Mouse (Mus musculus) MEL (cell line): Measurements from ENCODE around the gene Sqor. TPM values are rescaled to one million over a fixed set of nuclear protein-coding genes. Genes with fewer than 3 reads are reported as not detected.

Source experiments
- DNase-seq: peaks from one replicate; pipeline ENCODE4 v3.0.0; 2011; ENCODE audit warnings: low read depth, low spot score
- H3K27ac ChIP-seq: 2 replicates; pipeline ENCODE4 v1.5.1; 2012; ENCODE audit warnings: low read depth, mild to moderate bottlenecking, control low read depth, low read length, moderate library complexity; ENCODE audit not compliant: control insufficient read depth
- H3K27me3 ChIP-seq, 2 experiments: fragments of 150-350 bp in 1 of 2; sonication (generic) in 1 of 2; 2 replicates each; pipeline ENCODE4 v1.6.1; 2012; ENCODE audit warnings: low read length in 2 of 2, mild to moderate bottlenecking in 2 of 2, improper control_type of control experiment in 1 of 2, moderate library complexity in 1 of 2; ENCODE audit not compliant: insufficient read depth in 2 of 2, control insufficient read depth in 1 of 2
- H3K36me3 ChIP-seq, 2 experiments: 2 replicates each; pipeline ENCODE4 v1.6.1; 2012 to 2014; ENCODE audit warnings: low read length in 2 of 2, improper control_type of control experiment in 1 of 2, inconsistent platforms in 1 of 2, mild to moderate bottlenecking in 1 of 2; ENCODE audit not compliant: insufficient read depth in 2 of 2, control insufficient read depth in 1 of 2
- H3K4me1 ChIP-seq, 2 experiments: fragments of 150-350 bp in 1 of 2; sonication (generic) in 1 of 2; 2 replicates each; pipeline ENCODE4 v1.6.1; 2012; ENCODE audit warnings: low read length in 2 of 2, improper control_type of control experiment in 1 of 2, mild to moderate bottlenecking in 1 of 2; ENCODE audit not compliant: insufficient read depth in 2 of 2, control insufficient read depth in 1 of 2
- H3K4me3 ChIP-seq, 2 experiments: fragments of 150-350 bp in 1 of 2; sonication (generic) in 1 of 2; 2 replicates each; pipeline ENCODE4 v1.5.1; 2012; ENCODE audit warnings: low read depth in 2 of 2, low read length in 2 of 2, mild to moderate bottlenecking in 2 of 2, moderate library complexity in 2 of 2, control low read depth in 1 of 2, improper control_type of control experiment in 1 of 2; ENCODE audit not compliant: control insufficient read depth in 1 of 2, insufficient read depth in 1 of 2
- H3K79me2 ChIP-seq: 2 replicates; pipeline ENCODE4 v1.6.1; 2012; ENCODE audit warnings: mild to moderate bottlenecking, low read length, moderate library complexity; ENCODE audit not compliant: control insufficient read depth, poor library complexity, insufficient read depth
- H3K9ac ChIP-seq: 2 replicates; pipeline ENCODE4 v1.6.1; 2012; ENCODE audit warnings: low read depth, mild to moderate bottlenecking, control low read depth, low read length, moderate library complexity; ENCODE audit not compliant: control insufficient read depth, poor library complexity, severe bottlenecking
- H3K9me3 ChIP-seq: fragments of 150-350 bp; sonication (generic); replicated peaks from 2 replicates; pipeline ENCODE4 v1.6.1; 2012; ENCODE audit warnings: mild to moderate bottlenecking, low read length, improper control_type of control experiment, moderate library complexity; ENCODE audit not compliant: insufficient read depth
- BHLHE40 ChIP-seq: IDR thresholded peaks from 2 replicates; pipeline ENCODE4 v1.6.1; 2012; ENCODE audit warnings: low read depth, mild to moderate bottlenecking, inconsistent platforms, low read length, improper control_type of control experiment, borderline replicate concordance
- CHD2 ChIP-seq: IDR thresholded peaks from 2 replicates; pipeline ENCODE4 v1.6.1; 2011; ENCODE audit warnings: low read length, improper control_type of control experiment
- E2F4 ChIP-seq: IDR thresholded peaks from 2 replicates; pipeline ENCODE4 v1.6.1; 2011; ENCODE audit warnings: low read depth, low read length, improper control_type of control experiment, borderline replicate concordance
- EP300 ChIP-seq, 2 experiments: IDR thresholded peaks; 2 replicates each; pipeline ENCODE4 v1.6.1; 2011; ENCODE audit warnings: improper control_type of control experiment in 2 of 2, low read length in 2 of 2, low read depth in 1 of 2, mild to moderate bottlenecking in 1 of 2
- GABPA ChIP-seq: IDR thresholded peaks from 2 replicates; pipeline ENCODE4 v1.6.1; 2012; ENCODE audit warnings: low read depth, mild to moderate bottlenecking, inconsistent platforms, low read length, improper control_type of control experiment, moderate library complexity
- JUND ChIP-seq: IDR thresholded peaks from 2 replicates; pipeline ENCODE4 v1.6.1; 2011; ENCODE audit warnings: low read depth, mild to moderate bottlenecking, improper control_type of control experiment, low read length
- KAT2A ChIP-seq: conservative IDR thresholded peaks from 2 replicates; pipeline ENCODE4 v1.6.1; 2012; ENCODE audit warnings: low read depth, low read length, improper control_type of control experiment, inconsistent platforms
- MAFK ChIP-seq: IDR thresholded peaks from 2 replicates; pipeline ENCODE4 v1.6.1; 2011; ENCODE audit warnings: low read depth, mild to moderate bottlenecking, low read length, improper control_type of control experiment, borderline replicate concordance
- MAX ChIP-seq: IDR thresholded peaks from 2 replicates; pipeline ENCODE4 v1.6.1; 2011; ENCODE audit warnings: low read length, improper control_type of control experiment
- MAZ ChIP-seq: IDR thresholded peaks from 2 replicates; pipeline ENCODE4 v1.6.1; 2012; ENCODE audit warnings: low read depth, mild to moderate bottlenecking, inconsistent platforms, low read length, improper control_type of control experiment
- MEF2A ChIP-seq: IDR thresholded peaks from 2 replicates; pipeline ENCODE4 v1.6.1; 2014; ENCODE audit warnings: low read depth, mild to moderate bottlenecking, inconsistent platforms, low read length, improper control_type of control experiment; ENCODE audit not compliant: poor library complexity, insufficient replicate concordance, severe bottlenecking; ENCODE audit errors: extremely low read depth
- MYB ChIP-seq: IDR thresholded peaks from 2 replicates; pipeline ENCODE4 v1.6.1; 2011; ENCODE audit warnings: mild to moderate bottlenecking, low read depth, low read length, improper control_type of control experiment
- NELFE ChIP-seq: IDR thresholded peaks from 2 replicates; pipeline ENCODE4 v1.6.1; 2011; ENCODE audit warnings: low read depth, low read length, improper control_type of control experiment
- POLR2A ChIP-seq, 2 experiments: IDR thresholded peaks; 2 replicates each; pipeline ENCODE4 v1.6.1; 2011 to 2012; ENCODE audit warnings: low read length in 2 of 2, mild to moderate bottlenecking in 2 of 2, control low read depth in 1 of 2, improper control_type of control experiment in 1 of 2, low read depth in 1 of 2, moderate library complexity in 1 of 2; ENCODE audit not compliant: control insufficient read depth in 1 of 2, insufficient read depth in 1 of 2, poor library complexity in 1 of 2
- POLR2AphosphoS2 ChIP-seq: IDR thresholded peaks from 2 replicates; pipeline ENCODE4 v1.6.1; 2011; ENCODE audit warnings: low read length, improper control_type of control experiment
- SMC3 ChIP-seq: IDR thresholded peaks from 2 replicates; pipeline ENCODE4 v1.6.1; 2011; ENCODE audit warnings: low read depth, low read length, improper control_type of control experiment
- TAL1 ChIP-seq: IDR thresholded peaks from 2 replicates; pipeline ENCODE4 v1.6.1; 2012; ENCODE audit warnings: mild to moderate bottlenecking, inconsistent platforms, low read length, moderate library complexity, mixed read lengths
- TBP ChIP-seq: IDR thresholded peaks from 2 replicates; pipeline ENCODE4 v1.8.0; 2011; ENCODE audit warnings: low read depth, low read length, improper control_type of control experiment
- TCF12 ChIP-seq: IDR thresholded peaks from 2 replicates; pipeline ENCODE4 v1.6.1; 2014; ENCODE audit warnings: low read depth, mild to moderate bottlenecking, inconsistent platforms, low read length, improper control_type of control experiment, moderate library complexity
- UBTF ChIP-seq: IDR thresholded peaks from 2 replicates; pipeline ENCODE4 v1.6.1; 2012; ENCODE audit warnings: low read depth, mild to moderate bottlenecking, inconsistent platforms, low read length, improper control_type of control experiment, moderate library complexity, borderline replicate concordance; ENCODE audit not compliant: insufficient read depth
- USF1 ChIP-seq: IDR thresholded peaks from 2 replicates; pipeline ENCODE4 v1.6.1; 2014; ENCODE audit warnings: low read depth, mild to moderate bottlenecking, inconsistent platforms, low read length, improper control_type of control experiment, moderate library complexity
- USF2 ChIP-seq, 2 experiments: IDR thresholded peaks; 2 replicates each; pipeline ENCODE4 v1.6.1; 2011 to 2012; ENCODE audit warnings: improper control_type of control experiment in 2 of 2, low read length in 2 of 2, borderline replicate concordance in 1 of 2, inconsistent platforms in 1 of 2, low read depth in 1 of 2, mild to moderate bottlenecking in 1 of 2; ENCODE audit not compliant: insufficient read depth in 1 of 2
- ZC3H11A ChIP-seq: IDR thresholded peaks from 2 replicates; pipeline ENCODE4 v1.6.1; 2012; ENCODE audit warnings: low read depth, mild to moderate bottlenecking, inconsistent platforms, low read length, improper control_type of control experiment
- ZMIZ1 ChIP-seq: IDR thresholded peaks from 2 replicates; pipeline ENCODE4 v1.6.1; 2012; ENCODE audit warnings: low read depth, mild to moderate bottlenecking, inconsistent platforms, low read length, improper control_type of control experiment, moderate library complexity
- polyA plus RNA-seq, 2 experiments: library from polyadenylated mRNA; stranded (reverse) in 1 of 2; unstranded in 1 of 2; fragments of >175 nt in 1 of 2; fragments of >200 nt in 1 of 2; gene quantifications; 2 replicates each; pipeline versions ENCODE4 v1.2.1 to v1.2.4; 2012; ENCODE audit warnings: low replicate concordance in 2 of 2, low read depth in 1 of 2; ENCODE audit not compliant: insufficient read length in 2 of 2, insufficient read depth in 1 of 2, missing spikeins in 1 of 2
- total RNA-seq: library from RNA; depleted of rRNA; stranded (reverse); fragments of 300-350 nt; gene quantifications from 2 replicates; pipeline ENCODE4 v1.2.3, GENCODE M21; 2012

The Sqor gene
- total and polyA plus RNA-seq, 3 experiments = 2.2 to 3.3 TPM; not detected in 1

DNA sequence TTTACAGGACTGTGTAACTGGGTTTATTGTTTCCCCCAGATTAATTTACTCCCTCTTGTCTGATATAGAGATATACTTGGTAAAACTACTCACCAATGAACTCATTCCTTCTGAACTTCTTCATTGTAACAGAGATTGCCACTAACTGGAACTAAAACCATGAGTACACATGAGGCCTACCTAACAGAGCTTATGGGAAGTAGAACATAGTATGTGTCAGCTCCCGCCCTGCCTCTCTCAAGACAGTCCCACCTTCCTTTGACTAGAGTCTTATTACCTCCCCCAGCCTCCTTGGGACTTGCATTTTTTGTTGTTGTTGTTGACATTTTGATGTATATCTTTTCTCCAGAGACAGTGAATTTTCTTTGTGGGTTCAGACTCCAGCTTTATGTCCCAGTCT is 7.9 kb downstream of the Sqor start:
- Histone ChIP-seq H3K36me3 (no peaks in the 10 kb centered on the region), H3K27ac (no peak overlapping the region), H3K9ac (no peak overlapping the region), H3K4me1 (no peaks in the 10 kb centered on the region), H3K4me3 (no peak overlapping the region), H3K79me2 (no peaks in the 10 kb centered on the region), H3K9me3 (no peaks in the 10 kb centered on the region), H3K27me3 (no peaks in the 10 kb centered on the region)
- TF ChIP-seq TCF12 = no peak
- no peak for TF ChIP-seq MEF2A
- TF ChIP-seq MAZ = no peak
- no peak for TF ChIP-seq USF2 (IDR thresholded peaks at IDR 0.05; ENCODE audit: borderline replicate concordance in 1 of 2, insufficient read depth in 1 of 2, low read depth in 1 of 2, low read length in 2 of 2)
- no peak for TF ChIP-seq KAT2A
- no peak for TF ChIP-seq POLR2AphosphoS2
- DNase-seq = no peak

DNA sequence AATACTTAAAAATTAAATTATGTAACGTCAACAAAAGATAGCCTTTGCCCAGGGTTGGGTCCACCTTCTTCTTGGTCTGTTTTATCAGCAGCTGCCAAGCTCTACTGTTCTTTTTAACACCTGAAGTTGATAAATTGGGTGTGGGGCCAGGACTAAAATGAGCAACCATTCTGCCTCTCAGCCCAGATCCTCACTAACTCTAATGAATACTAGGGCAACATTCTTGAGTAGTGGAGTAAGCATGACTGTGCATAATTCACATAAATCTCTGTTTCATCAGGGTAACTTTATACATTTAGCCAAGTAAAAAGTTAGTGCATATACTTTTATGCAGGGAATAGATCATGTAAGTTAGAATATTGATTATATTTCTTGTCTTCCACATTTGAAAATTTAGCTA is 10.5 kb downstream of the Sqor start:
- Histone ChIP-seq H3K4me1 (no peaks in the 10 kb centered on the region), H3K9ac (no peak overlapping the region), H3K27ac (no peak overlapping the region), H3K9me3 (no peaks in the 10 kb centered on the region), H3K4me3 (no peak overlapping the region), H3K36me3 (no peaks in the 10 kb centered on the region), H3K27me3 (no peaks in the 10 kb centered on the region), H3K79me2 (no peaks in the 10 kb centered on the region)
- DNase-seq = no peak
- TF ChIP-seq JUND (no peak), MAZ (no peak), MAFK (no peak), TCF12 (no peak), UBTF (no peak), MYB (no peak), POLR2A (IDR thresholded peaks at IDR 0.05; ENCODE audit: control insufficient read depth in 1 of 2, insufficient read depth in 1 of 2, low read depth in 1 of 2, low read length in 2 of 2, poor library complexity in 1 of 2) (no peak)

DNA sequence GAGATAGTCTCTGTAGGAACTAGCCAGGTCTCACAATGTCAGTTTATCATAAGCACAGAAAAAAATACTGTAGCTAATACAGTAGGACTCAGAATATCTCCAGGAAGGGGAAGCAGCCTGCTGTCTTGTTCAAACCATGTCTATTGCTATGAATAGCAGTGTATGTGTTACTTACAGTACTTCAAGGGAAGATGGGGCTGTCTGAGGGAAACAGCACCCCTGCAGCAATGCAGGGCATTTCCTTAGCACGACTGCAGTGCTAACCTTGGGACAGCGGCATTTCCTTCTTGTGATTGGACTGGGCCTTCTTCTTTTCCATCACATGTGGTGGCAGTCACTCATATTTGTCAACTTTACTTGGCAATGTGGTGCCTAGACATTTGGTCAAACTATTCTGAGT is 11.8 kb downstream of the Sqor start:
- H3K9me3 ChIP-seq = no peaks in the 10 kb centered on the region
- H3K4me1 ChIP-seq = no peaks in the 10 kb centered on the region
- H3K27me3 ChIP-seq = no peaks in the 10 kb centered on the region
- H3K36me3 ChIP-seq = no peaks in the 10 kb centered on the region
- H3K4me3 ChIP-seq = no peak overlapping the region
- DNase-seq = no peak
- no peaks in the 10 kb centered on the region for H3K79me2 ChIP-seq
- no peak overlapping the region for H3K9ac ChIP-seq
- H3K27ac ChIP-seq = no peak overlapping the region
- TF ChIP-seq KAT2A (no peak), UBTF (no peak), NELFE (no peak), USF1 (no peak), ZC3H11A (no peak), ZMIZ1 (no peak), POLR2A (IDR thresholded peaks at IDR 0.05; ENCODE audit: control insufficient read depth in 1 of 2, insufficient read depth in 1 of 2, low read depth in 1 of 2, low read length in 2 of 2, poor library complexity in 1 of 2) (no peak), TAL1 (no peak), SMC3 (no peak), MAX (no peak), CHD2 (no peak), TBP (no peak), E2F4 (no peak), GABPA (no peak), MYB (no peak), EP300 (IDR thresholded peaks at IDR 0.05; ENCODE audit: low read depth in 1 of 2, low read length in 2 of 2) (no peak), BHLHE40 (no peak)
